Mouse (Mus musculus) brain, embryonic 14.5 days (tissue): ENCODE results near the gene Ssh3.

Experiments
- CTCF ChIP-seq: fragments of 200-500 bp; IDR thresholded peaks from 2 replicates; pipeline ENCODE4 v1.5.1; 2012; ENCODE audit warnings: inconsistent platforms, mild to moderate bottlenecking, moderate library complexity, borderline replicate concordance; ENCODE audit not compliant: insufficient read depth, insufficient read length; ENCODE audit errors: extremely low read depth
- POLR2A ChIP-seq: fragments of 200-500 bp; IDR thresholded peaks from 2 replicates; pipeline ENCODE4 v1.6.1; 2012; ENCODE audit warnings: mild to moderate bottlenecking, inconsistent platforms, borderline replicate concordance; ENCODE audit not compliant: poor library complexity, insufficient read depth, insufficient read length, severe bottlenecking; ENCODE audit errors: extremely low read depth

- TF ChIP-seq POLR2A, result no peak
- no peak for TF ChIP-seq CTCF
These were observed 50.7 kb downstream of the Ssh3 start for GRCm38 (mm10) chr19:4218293-4218692.
